14 mouse cellular contexts compared by ENCODE assay signal in the genomic region with DNA sequence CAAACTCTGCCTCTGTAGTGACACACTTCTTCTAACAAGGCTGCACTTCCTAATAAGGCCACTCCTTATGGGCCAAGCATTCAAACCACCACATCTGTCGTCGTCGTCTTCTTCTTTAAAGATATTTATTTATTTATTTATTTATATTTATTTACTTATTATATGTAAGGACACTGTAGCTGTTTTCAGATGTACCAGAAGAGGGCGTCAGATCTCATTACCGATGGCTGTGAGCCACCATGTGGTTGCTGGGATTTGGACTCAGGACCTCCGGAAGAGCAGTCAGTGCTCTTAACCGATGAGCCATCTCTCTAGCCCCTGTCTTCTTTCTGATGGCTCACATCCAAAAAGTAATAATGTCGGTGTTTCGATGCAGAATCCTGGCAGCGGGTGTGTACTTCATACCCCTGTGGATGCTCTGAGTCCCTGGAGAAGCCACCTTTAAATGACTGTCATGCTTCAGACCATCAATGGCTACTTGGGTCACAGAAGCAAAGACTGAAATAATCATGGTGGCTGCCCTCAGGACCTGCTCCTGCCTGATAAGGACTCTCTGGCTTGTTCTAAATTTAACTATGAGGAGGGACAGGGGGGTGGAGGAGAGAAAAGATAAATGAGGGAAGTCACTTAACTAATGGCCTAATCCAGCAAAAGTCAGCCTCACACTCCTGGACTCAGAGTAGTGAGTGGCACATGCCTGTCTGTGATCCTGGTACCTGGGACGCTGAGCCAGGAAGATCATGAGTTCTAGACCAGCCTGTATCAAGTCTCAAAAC. TPM values are rescaled to one million over a fixed set of nuclear protein-coding genes. Genes with fewer than 3 reads are reported as not detected.
A peak's percentile ranks its signal among the peaks of the same experiment; 100 is the strongest.
DNase-seq lines count a peak whose midpoint lies in the region; ATAC-seq and TF ChIP-seq lines count a peak whose summit lies in the region.
"Had no signal": no experiment of that assay in that cellular context is flagged by ENCODE, and none has a peak within 500 bp of the region (broad histone marks: within the 10 kb centered on the region; RNA-seq: fewer than 3 reads in every experiment).

No protein-coding gene starts in this region.

- 0 out of 2 replicates have a peak, but pooled peaks have one; percentile 17 for TF ChIP-seq CTCF in liver, embryonic 14.5 days (IDR thresholded peaks at IDR 0.05; ENCODE audit: low read depth)

- H3K9ac ChIP-seq in heart, embryonic 15.5 days, result no peak overlapping the region
- H3K9ac ChIP-seq in liver, embryonic 14.5 days (replicated peaks), result no peak overlapping the region
- H3K9ac ChIP-seq: midbrain, embryonic 13.5 days had no signal

- no peaks in the 10 kb centered on the region for H3K27me3 ChIP-seq in heart, embryonic 15.5 days
- no peaks in the 10 kb centered on the region for H3K27me3 ChIP-seq in liver, embryonic 14.5 days (ENCODE audit: control insufficient read depth, insufficient read depth, low read length)
- H3K27me3 ChIP-seq: midbrain, embryonic 13.5 days had no signal

- ATAC-seq in heart, embryonic 15.5 days (replicated peaks; ENCODE audit: insufficient number of reproducible peaks, insufficient read depth, low FRiP score, low read depth), result peak; percentile 61; the same call in 1 of the 2 replicates
- peak; percentile 89 for ATAC-seq in liver, embryonic 14.5 days (ENCODE audit: insufficient read depth)
- ATAC-seq: midbrain, embryonic 13.5 days had no signal

- H3K9me3 ChIP-seq in heart, embryonic 15.5 days (replicated peaks), result no peaks in the 10 kb centered on the region
- H3K9me3 ChIP-seq in liver, embryonic 14.5 days (ENCODE audit: control insufficient read depth, low read length), result no peaks in the 10 kb centered on the region
- H3K9me3 ChIP-seq: midbrain, embryonic 13.5 days had no signal

- no peak overlapping the region for H3K4me3 ChIP-seq in heart, embryonic 15.5 days
- H3K4me3 ChIP-seq in liver, embryonic 14.5 days (ENCODE audit: insufficient read depth in 1 of 2, low read depth in 2 of 2, low read length in 2 of 2), result no peak overlapping the region
- H3K4me3 ChIP-seq: erythroblast, embryonic 14.5 days; midbrain, embryonic 13.5 days had no signal

- H3K4me1 ChIP-seq in heart, embryonic 15.5 days (replicated peaks), result peaks cover 12% of the 10 kb centered on the region
- peaks cover 16 to 25% of the 10 kb centered on the region in 2 experiments for H3K4me1 ChIP-seq in liver, embryonic 14.5 days (replicated peaks; ENCODE audit: control insufficient read depth in 2 of 2, insufficient read depth in 2 of 2, low read length in 1 of 2)
- H3K4me1 ChIP-seq: midbrain, embryonic 13.5 days had no signal

- intact Hi-C loops in heart, postnatal 14 days (cut with DNase I), result no loop called here

- 0 out of 2 replicates have a peak overlapping the region, but pooled peaks have one; percentile 31 for H3K27ac ChIP-seq in heart, embryonic 15.5 days
- H3K27ac ChIP-seq in liver, embryonic 14.5 days, result peak overlapping the region; percentile 40
- H3K27ac ChIP-seq: midbrain, embryonic 13.5 days had no signal

- DNase-seq in heart, postnatal 14 days, result no peak
- peak; percentile 48 for DNase-seq in ES-CJ7 (ENCODE audit: low read depth, low spot score)
- peak; percentile 65 for DNase-seq in R1 (ENCODE audit: low read depth, low spot score)
- DNase-seq in liver, embryonic 14.5 days (ENCODE audit: low read depth in 3 of 3, low spot score in 3 of 3), result peak; percentile 54 to 67 (median 59)
- no peak for DNase-seq in cerebellum, adult 11 months
- DNase-seq in cerebellum, adult 9-10 months, result no peak
- DNase-seq: cerebellum, adult 2 months; embryo, embryonic 11 days; kidney, adult 8-10 months; lung, adult 18-20 months; thymus, postnatal 25 days had no signal

- TF ChIP-seq EP300 in liver, embryonic 14.5 days (IDR thresholded peaks at IDR 0.05; ENCODE audit: low read depth), result peak; percentile 73

- no peak overlapping the region for H3K4me2 ChIP-seq in heart, embryonic 15.5 days
- H3K4me2 ChIP-seq in liver, embryonic 14.5 days (ENCODE audit: low read depth), result peak overlapping the region; percentile 32
- H3K4me2 ChIP-seq: midbrain, embryonic 13.5 days had no signal

- WGBS in heart, embryonic 15.5 days, result 67% methylated on average over 11 of the region's 11 CpGs
- WGBS in liver, embryonic 14.5 days (ENCODE audit: insufficient replicate concordance), result 48% methylated on average over 11 of the region's 11 CpGs

- no peaks in the 10 kb centered on the region for H3K36me3 ChIP-seq in heart, embryonic 15.5 days
- no peaks in the 10 kb centered on the region for H3K36me3 ChIP-seq in liver, embryonic 14.5 days (replicated peaks; ENCODE audit: control insufficient read depth, insufficient read depth, low read depth)
- H3K36me3 ChIP-seq: midbrain, embryonic 13.5 days had no signal

RNA-seq across cellular contexts. Expression of a gene that starts 45.9 kb away (rescaled TPM):
- polyA plus RNA-seq in heart, embryonic 15.5 days (2015; fragmentation: Nextera tagmentation; extraction: Ambion mirVana), result 39.1 and 40.7 TPM in 2 replicates
- total RNA-seq in heart, postnatal 14 days (2021), result 10 to 100 TPM; 52.0 to 52.5 TPM
- 13.5 and 17.7 TPM in 2 replicates for polyA plus RNA-seq in liver, embryonic 14.5 days (2012; rRNA removed)
- 16.3 and 18.5 TPM in 2 replicates for polyA plus RNA-seq in liver, embryonic 14.5 days (2014; fragmentation: Nextera tagmentation; extraction: Ambion mirVana)

RNA-seq across cellular contexts. Expression of a gene that starts 47.7 kb away (rescaled TPM):
- polyA plus RNA-seq in heart, embryonic 15.5 days (2015; fragmentation: Nextera tagmentation; extraction: Ambion mirVana), result 8.7 and 11.0 TPM in 2 replicates
- 10 to 100 TPM; 28.7 to 31.5 TPM for total RNA-seq in heart, postnatal 14 days (2021)
- polyA plus RNA-seq in liver, embryonic 14.5 days (2012; rRNA removed), result 4.3 and 4.4 TPM in 2 replicates
- 3.3 and 3.7 TPM in 2 replicates for polyA plus RNA-seq in liver, embryonic 14.5 days (2014; fragmentation: Nextera tagmentation; extraction: Ambion mirVana)

Comparison
In these comparisons a context has a peak if more than half of its experiments do, and no peak if none do; other contexts are left out.
1. DNase-seq: peak in ES-CJ7 (single experiment), R1 (single experiment) and liver, embryonic 14.5 days (3 of 3); none in heart, postnatal 14 days (0 of 2), cerebellum, adult 11 months (single experiment) and cerebellum, adult 9-10 months (single experiment).